21 mouse cellular contexts compared by ENCODE assay signal in genomic region chr7:127335604-127336003, GRCm38 (mm10). TPM values are rescaled to one million over a fixed set of nuclear protein-coding genes. Genes with fewer than 3 reads are reported as not detected.
DNase-seq lines count a peak whose midpoint lies in the region; ATAC-seq and TF ChIP-seq lines count a peak whose summit lies in the region.
"Had no signal": no experiment of that assay in that cellular context is flagged by ENCODE, and none has a peak within 500 bp of the region (broad histone marks: within the 10 kb centered on the region; RNA-seq: fewer than 3 reads in every experiment).

No protein-coding gene starts in this region.

- no peaks in the 10 kb centered on the region; the same call in 1 of the 2 replicates for H3K4me1 ChIP-seq in kidney, adult 2 months (ENCODE audit: control insufficient read depth, insufficient read depth, low read length)
- H3K4me1 ChIP-seq in kidney, embryonic 14.5 days (ENCODE audit: control insufficient read depth, insufficient read depth, low read length), result no peaks in the 10 kb centered on the region
- peaks cover 4% of the 10 kb centered on the region; the same call in 1 of the 2 replicates for H3K4me1 ChIP-seq in liver, adult 2 months (ENCODE audit: control insufficient read depth, insufficient read depth, low read length)
- H3K4me1 ChIP-seq in forebrain, embryonic 15.5 days, result no peaks in the 10 kb centered on the region

- no peak for TF ChIP-seq POLR2A in kidney, adult 2 months (IDR thresholded peaks at IDR 0.05; ENCODE audit: low read depth, low read length)
- TF ChIP-seq POLR2A in liver, adult 2 months (IDR thresholded peaks at IDR 0.05; ENCODE audit: extremely low read depth, insufficient read depth, low read length), result no peak

- H3K36me3 ChIP-seq in kidney, adult 2 months (ENCODE audit: control insufficient read depth, insufficient read depth, low read length), result no peaks in the 10 kb centered on the region
- no peaks in the 10 kb centered on the region for H3K36me3 ChIP-seq in kidney, embryonic 14.5 days (ENCODE audit: control insufficient read depth, insufficient read depth, low read length)
- no peaks in the 10 kb centered on the region for H3K36me3 ChIP-seq in liver, adult 2 months (ENCODE audit: control insufficient read depth, insufficient read depth, low read length)
- H3K36me3 ChIP-seq in forebrain, embryonic 15.5 days, result no peaks in the 10 kb centered on the region
- H3K36me3 ChIP-seq: G1E had no signal

- H3K9ac ChIP-seq in kidney, embryonic 14.5 days (ENCODE audit: low read depth, low read length), result no peak overlapping the region
- no peak overlapping the region for H3K9ac ChIP-seq in liver, adult 2 months (ENCODE audit: low read depth, low read length)
- no peak overlapping the region for H3K9ac ChIP-seq in forebrain, embryonic 15.5 days (replicated peaks)

- 72% methylated on average over 4 of the region's 4 CpGs for WGBS in kidney, adult 2 months
- 87% methylated on average over 4 of the region's 4 CpGs for WGBS in kidney, embryonic 14.5 days
- WGBS in liver, adult 2 months, result 23% methylated on average over 4 of the region's 4 CpGs
- 91% methylated on average over 4 of the region's 4 CpGs for WGBS in forebrain, embryonic 15.5 days

- H3K4me2 ChIP-seq in kidney, embryonic 14.5 days (replicated peaks; ENCODE audit: low read depth, low read length), result no peak overlapping the region
- H3K4me2 ChIP-seq in forebrain, embryonic 15.5 days (replicated peaks), result no peak overlapping the region

- no peak for ATAC-seq in kidney, embryonic 14.5 days (ENCODE audit: low FRiP score, low TSS enrichment)
- no peak for ATAC-seq in forebrain, embryonic 15.5 days (replicated peaks)
- ATAC-seq: activated CD4-positive, CD25-positive, alpha-beta regulatory T cell, adult 4 months; CD4-positive, CD25-positive, alpha-beta regulatory T cell, adult 4 months; Patski had no signal

- H3K27ac ChIP-seq in kidney, adult 2 months (ENCODE audit: insufficient read depth, low read depth, low read length), result no peak overlapping the region
- H3K27ac ChIP-seq in kidney, embryonic 14.5 days (ENCODE audit: low read depth, low read length), result no peak overlapping the region
- no peak overlapping the region for H3K27ac ChIP-seq in liver, adult 2 months (replicated peaks; ENCODE audit: insufficient read depth, low read depth, low read length)
- no peak overlapping the region for H3K27ac ChIP-seq in forebrain, embryonic 15.5 days (replicated peaks)

- H3K9me3 ChIP-seq in kidney, embryonic 14.5 days (ENCODE audit: control insufficient read depth, low read length), result no peaks in the 10 kb centered on the region
- H3K9me3 ChIP-seq in forebrain, embryonic 15.5 days, result no peaks in the 10 kb centered on the region
- H3K9me3 ChIP-seq: G1E had no signal

- no peaks in the 10 kb centered on the region for H3K27me3 ChIP-seq in kidney, adult 2 months (replicated peaks; ENCODE audit: control insufficient read depth, insufficient read depth, low read length)
- no peaks in the 10 kb centered on the region for H3K27me3 ChIP-seq in kidney, embryonic 14.5 days (ENCODE audit: control insufficient read depth, insufficient read depth, low read length)
- no peaks in the 10 kb centered on the region for H3K27me3 ChIP-seq in liver, adult 2 months (ENCODE audit: control insufficient read depth, insufficient read depth, low read length)
- H3K27me3 ChIP-seq in forebrain, embryonic 15.5 days, result no peaks in the 10 kb centered on the region
- H3K27me3 ChIP-seq: CH12.LX, Patski had no signal

- TF ChIP-seq CTCF in kidney, adult 2 months (conservative IDR thresholded peaks at IDR 0.05; ENCODE audit: insufficient read depth, insufficient read length, low read depth, low read length), result no peak
- no peak for TF ChIP-seq CTCF in liver, adult 2 months (IDR thresholded peaks at IDR 0.05; ENCODE audit: low read depth, low read length)

- no peak overlapping the region for H3K4me3 ChIP-seq in kidney, adult 2 months (ENCODE audit: insufficient read depth, low read depth, low read length)
- no peak overlapping the region for H3K4me3 ChIP-seq in kidney, embryonic 14.5 days (ENCODE audit: low read length)
- no peak overlapping the region for H3K4me3 ChIP-seq in liver, adult 2 months (ENCODE audit: insufficient read depth, low read depth, low read length)
- H3K4me3 ChIP-seq in forebrain, embryonic 15.5 days, result no peak overlapping the region

- peak; percentile 8 for DNase-seq in kidney, adult 2 months
- DNase-seq in liver, adult 2 months (ENCODE audit: extremely low read depth, low read depth, low spot score), result peak; percentile 96
- DNase-seq in liver, result no peak
- peak; percentile 70 for DNase-seq in fat pad, adult 2 months (ENCODE audit: extremely low read depth, low read depth, low spot score)
- DNase-seq: adrenal gland, adult 2 months; adrenal gland, adult 8-10 months; adrenal gland, postnatal 10 days; adrenal gland, postnatal 14 days; adrenal gland, postnatal 25 days; adrenal gland, postnatal 36 days; B cell, adult 2 months; cerebellum, adult 11 months; cerebellum, adult 11-12 months; cerebellum, adult 18-20 months had no signal

- H3K79me2 ChIP-seq in liver, adult 2 months (ENCODE audit: control insufficient read depth, insufficient read depth, low read length), result no peaks in the 10 kb centered on the region

RNA-seq across cellular contexts. Expression of gene Zfp768, which starts 9.8 kb away (rescaled TPM):
- polyA plus RNA-seq in kidney, adult 2 months (2012; rRNA removed), result 36.7 and 52.0 TPM in 2 replicates
- polyA plus RNA-seq in kidney, embryonic 14.5 days (2014; fragmentation: Nextera tagmentation; extraction: Ambion mirVana), result 7.0 and 7.6 TPM in 2 replicates
- 7.7 and 9.5 TPM in 2 replicates for total RNA-seq in liver, adult 2 months (2014; rRNA removed)
- 21.2 and 28.0 TPM in 2 replicates for polyA plus RNA-seq in liver, adult 2 months (2012; rRNA removed)
- 12.1 and 12.7 TPM in 2 replicates for polyA plus RNA-seq in forebrain, embryonic 15.5 days (2015; fragmentation: Nextera tagmentation; extraction: Ambion mirVana)
- polyA plus RNA-seq: CD4-positive, CD25-positive, alpha-beta regulatory T cell, adult 4 months had no signal

RNA-seq across cellular contexts. Expression of gene Itgal, which starts 39.5 kb away (rescaled TPM):
- polyA plus RNA-seq in kidney, adult 2 months (2012; rRNA removed), result 2.9 and 7.2 TPM in 2 replicates
- polyA plus RNA-seq in kidney, embryonic 14.5 days (2014; fragmentation: Nextera tagmentation; extraction: Ambion mirVana), result 0.80 and 1.0 TPM in 2 replicates
- 4.3 and 5.2 TPM in 2 replicates for total RNA-seq in liver, adult 2 months (2014; rRNA removed)
- 3.9 and 6.8 TPM in 2 replicates for polyA plus RNA-seq in liver, adult 2 months (2012; rRNA removed)
- 0.22 and 0.28 TPM in 2 replicates for polyA plus RNA-seq in forebrain, embryonic 15.5 days (2015; fragmentation: Nextera tagmentation; extraction: Ambion mirVana)

RNA-seq across cellular contexts. Expression of gene Zfp747, which starts 40.2 kb away (rescaled TPM):
- polyA plus RNA-seq in kidney, adult 2 months (2012; rRNA removed), result 6.5 and 7.2 TPM in 2 replicates
- polyA plus RNA-seq in kidney, embryonic 14.5 days (2014; fragmentation: Nextera tagmentation; extraction: Ambion mirVana), result 5.7 and 8.4 TPM in 2 replicates
- 3.6 and 3.7 TPM in 2 replicates for total RNA-seq in liver, adult 2 months (2014; rRNA removed)
- 3.0 and 4.0 TPM in 2 replicates for polyA plus RNA-seq in liver, adult 2 months (2012; rRNA removed)
- polyA plus RNA-seq in forebrain, embryonic 15.5 days (2015; fragmentation: Nextera tagmentation; extraction: Ambion mirVana), result 7.6 and 8.9 TPM in 2 replicates

RNA-seq across cellular contexts. Expression of gene 9130019O22Rik, which starts 51.4 kb away (rescaled TPM):
- 3.3 and 3.4 TPM in 2 replicates for polyA plus RNA-seq in kidney, adult 2 months (2012; rRNA removed)
- polyA plus RNA-seq in kidney, embryonic 14.5 days (2014; fragmentation: Nextera tagmentation; extraction: Ambion mirVana), result 2.6 and 7.2 TPM in 2 replicates
- total RNA-seq in liver, adult 2 months (2014; rRNA removed), result 2.0 and 2.3 TPM in 2 replicates
- 1.6 and 2.0 TPM in 2 replicates for polyA plus RNA-seq in liver, adult 2 months (2012; rRNA removed)
- polyA plus RNA-seq in forebrain, embryonic 15.5 days (2015; fragmentation: Nextera tagmentation; extraction: Ambion mirVana), result 4.8 and 5.5 TPM in 2 replicates

RNA-seq across cellular contexts. Expression of gene E430018J23Rik, which starts 57.8 kb away (rescaled TPM):
- 5.5 and 7.4 TPM in 2 replicates for polyA plus RNA-seq in kidney, adult 2 months (2012; rRNA removed)
- polyA plus RNA-seq in kidney, embryonic 14.5 days (2014; fragmentation: Nextera tagmentation; extraction: Ambion mirVana), result 5.5 and 8.0 TPM in 2 replicates
- total RNA-seq in liver, adult 2 months (2014; rRNA removed), result 4.9 and 5.8 TPM in 2 replicates
- polyA plus RNA-seq in liver, adult 2 months (2012; rRNA removed), result 5.4 and 7.7 TPM in 2 replicates
- 5.4 and 5.9 TPM in 2 replicates for polyA plus RNA-seq in forebrain, embryonic 15.5 days (2015; fragmentation: Nextera tagmentation; extraction: Ambion mirVana)
